Mouse (Mus musculus) hindbrain, embryonic 10.5 days (tissue): ENCODE results near the gene Mrpl4. TPM values are rescaled to one million over a fixed set of nuclear protein-coding genes. Genes with fewer than 3 reads are reported as not detected.
"Not testable (repeated sequence)": the region's sequence is repeated elsewhere in the genome, so short reads cannot be mapped to it uniquely, and the experiment has no call there.

ENCODE experiments used
- DNase-seq: peaks from one replicate; pipeline ENCODE4 v3.0.0-alpha.2; 2017; ENCODE audit warnings: low spot score
- H3K27ac ChIP-seq: fragments of 300-500 bp; sonication (generic); 2 replicates; pipeline ENCODE4 v1.5.1; 2016; ENCODE audit warnings: mild to moderate bottlenecking, moderate library complexity
- H3K27me3 ChIP-seq: fragments of 300-500 bp; sonication (generic); 2 replicates; pipeline ENCODE4 v1.6.1; 2016; ENCODE audit warnings: mild to moderate bottlenecking; ENCODE audit not compliant: poor library complexity, insufficient read depth, severe bottlenecking
- H3K36me3 ChIP-seq: fragments of 300-500 bp; sonication (generic); 2 replicates; pipeline ENCODE4 v1.6.1; 2016; ENCODE audit warnings: mild to moderate bottlenecking, moderate library complexity
- H3K4me1 ChIP-seq: fragments of 300-500 bp; sonication (generic); replicated peaks from 2 replicates; pipeline ENCODE4 v1.6.1; 2016; ENCODE audit warnings: mild to moderate bottlenecking
- H3K4me3 ChIP-seq: fragments of 300-500 bp; sonication (generic); 2 replicates; pipeline ENCODE4 v1.5.1; 2016; ENCODE audit warnings: mild to moderate bottlenecking, moderate library complexity
- H3K9me3 ChIP-seq: fragments of 300-500 bp; sonication (generic); 2 replicates; pipeline ENCODE4 v1.6.1; 2016; ENCODE audit warnings: mild to moderate bottlenecking, moderate library complexity
- WGBS: fragments of 180-500 bp; shearing (Covaris S2); methylation state at CpG from one replicate; pipeline ENCODE4 v1.1.7; 2016; 5-methylcytosine and 5-hydroxymethylcytosine counted together
- microRNA counts: library from miRNA; unstranded; fragments of <30 nt; microRNA quantifications from one replicate; lab custom pipeline; 2017
- polyA plus RNA-seq: library from polyadenylated mRNA; unstranded; fragments of >200 nt; fragmentation: Nextera tagmentation; extraction: Ambion mirVana; gene quantifications from 2 replicates; pipeline ENCODE4 v1.2.1, GENCODE M21; 2016

Gene Mrpl4
- polyA plus RNA-seq, 1 experiment from 2014 or later: 150 TPM

- peak; percentile 50 for DNase-seq
- H3K36me3 ChIP-seq: no peaks in the 10 kb centered on the region
- peaks cover 3% of the 10 kb centered on the region; the same call in 1 of the 2 replicates for H3K9me3 ChIP-seq
- peak overlapping the region; percentile 71 for H3K27ac ChIP-seq
- peak overlapping the region; percentile 50 for H3K4me3 ChIP-seq
- 1% methylated on average over 31 of the region's 31 CpGs for WGBS
- H3K27me3 ChIP-seq: peaks cover 93% of the 10 kb centered on the region
- H3K4me1 ChIP-seq: peaks cover 60% of the 10 kb centered on the region
Measured at GRCm38 (mm10) chr9:21037481-21037891, 34.9 kb downstream of the Mrpl4 start.

- H3K36me3 ChIP-seq: no peaks in the 10 kb centered on the region
- peaks cover 3% of the 10 kb centered on the region; the same call in 1 of the 2 replicates for H3K9me3 ChIP-seq
- H3K4me3 ChIP-seq: no peak overlapping the region
- 72% methylated on average over 3 of the region's 3 CpGs for WGBS
- peaks cover 43% of the 10 kb centered on the region for H3K4me1 ChIP-seq
- H3K27ac ChIP-seq: no peak overlapping the region
- DNase-seq: no peak
- peaks cover 70% of the 10 kb centered on the region for H3K27me3 ChIP-seq
Measured at GRCm38 (mm10) chr9:21039779-21040178, 37.2 kb downstream of the Mrpl4 start.

DNA sequence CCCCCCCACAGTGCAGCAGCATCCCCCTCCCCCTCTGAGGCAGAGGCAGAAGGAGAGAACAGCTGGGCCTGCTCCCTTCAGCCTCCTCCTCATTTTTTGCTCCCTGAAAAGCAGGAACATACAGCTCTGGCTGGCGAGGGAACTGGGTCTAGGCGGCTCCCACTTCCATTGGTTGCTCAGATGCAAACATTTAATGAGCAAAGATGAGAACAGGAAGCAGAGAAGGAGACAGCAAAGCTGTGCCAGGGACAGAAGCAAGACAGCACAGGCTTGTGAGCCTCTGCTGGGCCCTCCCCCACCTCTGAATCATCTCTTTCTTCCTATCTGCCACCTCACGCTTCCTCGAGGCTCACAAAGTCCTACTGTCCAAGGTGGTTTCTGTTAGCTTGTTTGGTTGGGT lies 38.8 kb downstream of the Mrpl4 start:
- Histone ChIP-seq H3K27ac (no peak overlapping the region), H3K36me3 (no peaks in the 10 kb centered on the region), H3K9me3 (peaks cover 3% of the 10 kb centered on the region; the same call in 1 of the 2 replicates), H3K4me1 (peaks cover 29% of the 10 kb centered on the region), H3K4me3 (no peak overlapping the region), H3K27me3 (peaks cover 55% of the 10 kb centered on the region)
- no peak for DNase-seq
- 51% methylated on average over 4 of the region's 4 CpGs for WGBS

DNA sequence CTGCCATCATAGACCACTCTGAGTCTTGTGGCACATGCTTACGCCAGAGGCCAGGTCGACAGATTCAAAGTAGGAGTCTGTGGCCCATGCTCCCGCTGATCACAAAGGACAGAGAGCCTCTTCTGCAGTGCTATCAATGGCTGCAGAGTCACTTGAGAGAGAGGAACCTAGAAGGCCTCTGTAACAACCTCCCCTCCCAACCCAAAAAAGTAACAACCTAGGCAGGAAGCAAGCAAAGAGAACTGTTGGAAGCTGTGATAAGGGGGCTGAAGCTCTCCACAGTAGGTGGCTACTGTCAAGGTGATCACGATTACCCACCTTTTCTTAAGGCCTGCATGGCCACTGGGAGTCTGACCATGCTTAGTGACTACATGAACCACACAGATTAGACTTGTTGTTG lies 41.0 kb downstream of the Mrpl4 start:
- Histone ChIP-seq H3K27me3 (peaks cover 32% of the 10 kb centered on the region), H3K4me3 (no peak overlapping the region), H3K36me3 (no peaks in the 10 kb centered on the region), H3K9me3 (peaks cover 3% of the 10 kb centered on the region; the same call in 1 of the 2 replicates), H3K4me1 (peaks cover 8% of the 10 kb centered on the region), H3K27ac (no peak overlapping the region)
- 91% methylated on average over 4 of the region's 4 CpGs for WGBS
- no peak for DNase-seq

DNA sequence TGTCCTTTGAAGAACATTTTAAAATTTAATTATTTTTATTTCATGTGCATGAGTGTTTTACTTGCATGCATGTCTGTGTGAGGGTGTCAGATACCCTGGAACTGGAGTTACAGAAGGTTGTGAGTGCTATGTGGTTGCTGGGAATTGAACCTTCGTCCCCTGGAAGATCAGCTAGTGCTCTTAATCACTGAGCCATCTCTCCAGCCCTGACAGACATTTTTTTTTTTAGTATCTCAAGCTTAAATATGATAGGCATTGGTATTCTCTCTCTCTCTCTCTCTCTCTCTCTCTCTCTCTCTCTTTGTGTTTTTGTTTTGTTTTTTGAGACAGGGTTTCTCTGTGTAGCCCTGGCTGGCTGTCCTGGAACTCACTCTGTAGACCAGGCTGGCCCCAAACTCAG lies 42.2 kb downstream of the Mrpl4 start:
- H3K36me3 ChIP-seq, DNase-seq, H3K27ac ChIP-seq, H3K4me3 ChIP-seq, H3K9me3 ChIP-seq, H3K4me1 ChIP-seq: not testable (repeated sequence)
- H3K27me3 ChIP-seq: peaks cover 20% of the 10 kb centered on the region
- 70% methylated on average over 1 of the region's 1 CpGs for WGBS

GRCm38 (mm10) chr9:21045235-21045634 lies 42.7 kb downstream of the Mrpl4 start:
- DNase-seq: no peak
- H3K36me3 ChIP-seq: no peaks in the 10 kb centered on the region
- H3K9me3 ChIP-seq: no peaks in the 10 kb centered on the region
- no peak overlapping the region for H3K4me3 ChIP-seq
- H3K27me3 ChIP-seq: peaks cover 16% of the 10 kb centered on the region
- no peak overlapping the region for H3K27ac ChIP-seq
- peaks cover 6% of the 10 kb centered on the region for H3K4me1 ChIP-seq
- whole genome bisulfite sequencing: 81% methylated on average over 3 of the region's 3 CpGs

- Histone ChIP-seq H3K9me3 (no peaks in the 10 kb centered on the region), H3K4me1 (no peaks in the 10 kb centered on the region), H3K4me3 (no peak overlapping the region), H3K27ac (no peak overlapping the region), H3K27me3 (0 out of 2 replicates have a peak, but pooled peaks cover 10% of the 10 kb centered on the region), H3K36me3 (no peaks in the 10 kb centered on the region)
- no peak for DNase-seq
- 73% methylated on average over 10 of the region's 10 CpGs for WGBS
Measured at GRCm38 (mm10) chr9:21051578-21051977, 49.0 kb downstream of the Mrpl4 start.

MicroRNAs within 50 kb of the gene (microRNA counts, 519-probe panel; counts per million panel counts)
- microRNA mmu-miR-1900 (lab: Ali Mortazavi, UCI): 2,908 counts per million, percentile 82 among the panel's probes with 10 or more counts

Other genes starting within 250 kb of the Mrpl4 start
- 0.98 and 1.3 TPM in 2 replicates for gene Col5a3, start 187.7 kb upstream of the Mrpl4 start, polyA plus RNA-seq
- not detected in 2 replicates for gene Rdh8, start 184.2 kb upstream of the Mrpl4 start, polyA plus RNA-seq
- 0.85 and 1.4 TPM in 2 replicates for gene A230050P20Rik, start 134.1 kb upstream of the Mrpl4 start, polyA plus RNA-seq
- gene Angptl6, start 123.0 kb upstream of the Mrpl4 start, polyA plus RNA-seq: 5.5 and 7.0 TPM in 2 replicates
- gene Ppan, start 114.6 kb upstream of the Mrpl4 start, polyA plus RNA-seq: 80.1 and 87.3 TPM in 2 replicates
- gene Eif3g, start 104.1 kb upstream of the Mrpl4 start, polyA plus RNA-seq: 406 and 412 TPM in 2 replicates
- 104 and 150 TPM in 2 replicates for gene Dnmt1, start 42.9 kb upstream of the Mrpl4 start, polyA plus RNA-seq
- 24.2 and 25.2 TPM in 2 replicates for gene S1pr2, start 26.0 kb upstream of the Mrpl4 start, polyA plus RNA-seq
- gene Icam1, start 13.2 kb downstream of the Mrpl4 start, polyA plus RNA-seq: 5.1 and 5.8 TPM in 2 replicates
- gene Icam4, start 26.6 kb downstream of the Mrpl4 start, polyA plus RNA-seq: 5.9 and 6.0 TPM in 2 replicates
- gene Icam5, start 29.3 kb downstream of the Mrpl4 start, polyA plus RNA-seq: 0.07 TPM in 1 of 2 replicates, not detected in the other
- 1.0 TPM in 2 replicates for gene Zglp1, start 64.4 kb downstream of the Mrpl4 start, polyA plus RNA-seq
- 1.0 and 1.4 TPM in 2 replicates for gene Gm49373, start 70.4 kb downstream of the Mrpl4 start, polyA plus RNA-seq
- 64.4 and 66.3 TPM in 2 replicates for gene Fdx1l, start 70.9 kb downstream of the Mrpl4 start, polyA plus RNA-seq
- 2.9 and 3.7 TPM in 2 replicates for gene Gm38431, start 89.3 kb downstream of the Mrpl4 start, polyA plus RNA-seq
- 94.3 and 103 TPM in 2 replicates for gene Raver1, start 89.3 kb downstream of the Mrpl4 start, polyA plus RNA-seq
- 15.3 and 15.5 TPM in 2 replicates for gene Tyk2, start 128.5 kb downstream of the Mrpl4 start, polyA plus RNA-seq
- 333 and 374 TPM in 2 replicates for gene Cdc37, start 147.2 kb downstream of the Mrpl4 start, polyA plus RNA-seq
- gene Pde4a, start 163.0 kb downstream of the Mrpl4 start, polyA plus RNA-seq: 3.7 and 6.5 TPM in 2 replicates
- 46.5 and 50.0 TPM in 2 replicates for gene Keap1, start 236.6 kb downstream of the Mrpl4 start, polyA plus RNA-seq
- gene S1pr5, start 245.7 kb downstream of the Mrpl4 start, polyA plus RNA-seq: 0.20 and 0.35 TPM in 2 replicates